Mouse (Mus musculus) gastrocnemius, adult 8-10 months (tissue): ENCODE measurements around the gene Tbx3. TPM values are rescaled to one million over a fixed set of nuclear protein-coding genes. Genes with fewer than 3 reads are reported as not detected.

Source experiments
- DNase-seq, 2 experiments: peaks; one replicate each; pipeline ENCODE4 v3.0.0; 2022; ENCODE audit warnings: low spot score in 2 of 2
- total RNA-seq, 4 experiments: library from RNA; stranded (reverse); gene quantifications; 2 replicates each; pipeline ENCODE4 v1.2.4; 2022

The Tbx3 gene
- total RNA-seq, 4 experiments from 2014 or later: 1.5 to 5.8 (median 3.2) TPM

- DNase-seq: no peak
These were observed 9.0 kb upstream of the Tbx3 start for GRCm38 (mm10) chr5:119661474-119661873.

GRCm38 (mm10) chr5:119662326-119662725, 8.1 kb upstream of the Tbx3 start:
- no peak for DNase-seq

GRCm38 (mm10) chr5:119662731-119663130, 7.7 kb upstream of the Tbx3 start:
- no peak for DNase-seq

- DNase-seq: no peak
These were observed 7.2 kb upstream of the Tbx3 start for GRCm38 (mm10) chr5:119663241-119663640.

GRCm38 (mm10) chr5:119663747-119664146, 6.7 kb upstream of the Tbx3 start:
- DNase-seq: no peak

- no peak for DNase-seq
These were observed 4.7 kb upstream of the Tbx3 start for GRCm38 (mm10) chr5:119665739-119666138.

GRCm38 (mm10) chr5:119667356-119667940, 3.0 kb upstream of the Tbx3 start:
- DNase-seq: no peak

GRCm38 (mm10) chr5:119668191-119668912, 2.1 kb upstream of the Tbx3 start:
- DNase-seq: no peak

GRCm38 (mm10) chr5:119668913-119669411, 1.5 kb upstream of the Tbx3 start:
- DNase-seq: no peak

GRCm38 (mm10) chr5:119669741-119670565, 516 bp upstream of the Tbx3 start:
- no peak for DNase-seq

GRCm38 (mm10) chr5:119671124-119671801, 794 bp downstream of the Tbx3 start:
- no peak for DNase-seq

- DNase-seq: no peak
These were observed 1.5 kb downstream of the Tbx3 start for GRCm38 (mm10) chr5:119671965-119672347.

- DNase-seq: no peak
These were observed 2.0 kb downstream of the Tbx3 start for GRCm38 (mm10) chr5:119672348-119672983.

GRCm38 (mm10) chr5:119672984-119673600, 2.6 kb downstream of the Tbx3 start:
- DNase-seq: no peak

- DNase-seq: no peak
These were observed 3.5 kb downstream of the Tbx3 start for GRCm38 (mm10) chr5:119673716-119674605.

GRCm38 (mm10) chr5:119674606-119675330, 4.3 kb downstream of the Tbx3 start:
- DNase-seq: no peak

- DNase-seq: no peak
These were observed 5.8 kb downstream of the Tbx3 start for GRCm38 (mm10) chr5:119676245-119676644.

- DNase-seq: no peak
These were observed 8.0 kb downstream of the Tbx3 start for GRCm38 (mm10) chr5:119678516-119678915.

GRCm38 (mm10) chr5:119679084-119679483, 8.6 kb downstream of the Tbx3 start:
- DNase-seq: no peak
